Mouse (Mus musculus): ENCODE measurements around the gene Phf13.
"Not testable (repeated sequence)": the region's sequence is repeated elsewhere in the genome, so short reads cannot be mapped to it uniquely, and the experiment has no call there.

Gene Phf13

DNA sequence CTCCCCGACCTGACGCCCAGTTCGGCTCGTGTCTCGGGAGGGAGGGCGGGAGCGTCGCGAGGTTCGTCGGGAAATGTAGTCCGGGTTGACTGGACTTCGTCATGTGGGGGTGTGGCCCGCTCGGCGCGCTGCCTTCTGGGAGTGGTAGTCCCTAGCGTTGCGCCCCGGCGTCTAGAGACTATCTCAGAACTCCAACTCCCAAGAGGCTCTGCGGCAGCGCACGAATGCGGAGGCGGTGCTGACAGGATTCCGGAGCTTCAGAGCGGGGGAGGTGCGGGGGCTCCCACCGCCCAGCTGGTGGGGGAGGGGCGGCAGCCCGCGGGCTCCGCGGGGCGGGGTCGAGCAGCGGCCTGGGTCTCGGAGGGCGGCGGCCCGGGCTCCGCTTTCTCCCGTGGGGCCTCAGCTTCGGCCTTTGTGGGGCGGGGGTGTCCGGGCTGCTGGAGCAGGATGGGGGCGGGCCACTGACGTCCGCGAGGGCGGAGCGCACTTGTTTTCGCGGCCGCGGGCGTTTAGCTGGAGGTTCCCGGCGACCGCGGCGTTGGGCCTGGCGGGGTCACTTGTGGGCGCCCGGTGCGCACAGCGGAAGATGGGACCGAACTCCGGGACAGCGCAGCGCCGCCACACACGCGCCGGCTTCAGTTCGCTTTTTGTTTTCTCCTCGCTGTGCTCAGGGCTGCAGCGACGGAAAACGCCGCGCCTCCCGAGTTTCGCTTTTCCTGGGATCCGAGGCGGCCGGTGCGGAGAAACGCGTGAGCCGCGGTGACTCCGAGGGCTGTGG lies at the start of gene Phf13:
Gene Phf13 (minus strand): TSS at position 86 of the 778 bp plus-strand sequence.
- DNase-seq, result peak; percentile 100

DNA sequence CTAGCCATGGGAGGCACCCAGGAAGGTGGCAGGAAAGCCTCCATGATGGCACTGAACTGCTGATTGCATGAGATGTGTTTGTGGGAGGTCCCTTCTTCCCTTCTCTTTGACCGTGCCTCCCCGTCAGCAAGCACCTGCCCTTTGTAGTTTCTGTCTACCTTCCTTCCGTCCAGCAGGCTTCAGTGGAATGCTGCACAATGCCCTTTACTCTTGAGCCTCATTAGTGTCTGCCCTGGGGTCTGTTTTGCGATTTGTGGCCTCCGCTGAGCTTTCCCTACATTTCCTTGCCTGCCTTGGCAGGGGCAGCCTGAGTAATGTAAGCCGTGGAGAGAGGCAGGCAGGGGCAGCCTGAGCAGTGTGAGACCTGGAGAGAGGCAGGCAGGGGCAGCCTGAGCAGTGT lies 48.6 kb upstream of the Phf13 start:
- peak; percentile 50 for DNase-seq

DNA sequence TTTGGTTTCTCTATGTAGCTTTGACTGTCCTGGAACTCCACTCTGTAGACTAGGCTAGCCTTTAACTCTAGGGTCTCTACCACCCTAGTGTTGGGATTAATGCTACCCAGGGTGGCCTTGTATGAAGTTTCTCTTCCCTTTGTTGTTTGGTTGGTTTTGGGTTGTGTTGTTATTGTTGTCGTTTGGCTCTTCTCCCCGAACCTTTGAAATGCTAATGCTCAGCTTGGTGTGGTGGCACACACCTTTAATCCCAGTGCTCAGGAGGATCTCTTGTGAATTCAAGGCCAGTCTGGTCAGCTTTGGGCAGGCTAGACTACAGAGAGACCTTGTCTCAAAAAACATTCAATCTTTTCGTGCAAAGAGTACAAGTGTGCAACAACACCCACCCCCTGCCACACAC lies 47.1 kb upstream of the Phf13 start:
- DNase-seq, result no peak

DNA sequence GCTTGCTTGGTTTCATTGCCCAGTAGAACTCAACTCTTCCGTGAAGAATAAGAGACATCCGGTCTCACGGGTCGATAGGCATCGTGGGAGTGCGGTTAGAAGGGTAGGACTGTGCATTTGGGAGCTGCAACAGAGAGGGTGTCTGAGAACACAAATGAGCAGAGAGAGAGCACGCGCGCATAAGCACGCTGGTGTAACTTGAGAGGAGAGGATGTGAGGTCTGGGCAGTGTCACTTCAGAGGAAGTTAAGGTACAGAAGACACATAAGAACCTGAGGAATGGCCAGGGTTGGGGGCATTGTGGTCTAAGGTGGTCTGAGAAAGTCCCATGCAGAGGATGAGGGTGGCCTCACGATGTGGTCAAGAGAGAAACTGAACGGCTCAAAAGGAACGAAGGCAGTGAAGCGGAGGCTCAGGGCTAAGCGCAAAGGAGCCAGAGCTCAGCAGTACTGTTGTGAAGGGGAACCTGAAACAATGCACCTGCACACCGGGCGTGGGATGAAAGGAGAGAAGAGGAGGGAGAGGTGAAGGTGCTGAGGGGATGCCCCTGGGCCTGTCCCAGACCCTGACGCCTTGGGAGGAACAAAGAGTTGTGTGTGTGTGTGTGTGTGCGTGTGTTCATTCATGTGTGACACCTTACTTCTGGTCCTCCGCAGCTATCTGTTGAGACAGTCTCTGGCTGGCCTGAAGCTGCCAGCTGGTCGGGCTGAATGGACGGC lies 46.0 kb upstream of the Phf13 start:
- DNase-seq, result no peak

DNA sequence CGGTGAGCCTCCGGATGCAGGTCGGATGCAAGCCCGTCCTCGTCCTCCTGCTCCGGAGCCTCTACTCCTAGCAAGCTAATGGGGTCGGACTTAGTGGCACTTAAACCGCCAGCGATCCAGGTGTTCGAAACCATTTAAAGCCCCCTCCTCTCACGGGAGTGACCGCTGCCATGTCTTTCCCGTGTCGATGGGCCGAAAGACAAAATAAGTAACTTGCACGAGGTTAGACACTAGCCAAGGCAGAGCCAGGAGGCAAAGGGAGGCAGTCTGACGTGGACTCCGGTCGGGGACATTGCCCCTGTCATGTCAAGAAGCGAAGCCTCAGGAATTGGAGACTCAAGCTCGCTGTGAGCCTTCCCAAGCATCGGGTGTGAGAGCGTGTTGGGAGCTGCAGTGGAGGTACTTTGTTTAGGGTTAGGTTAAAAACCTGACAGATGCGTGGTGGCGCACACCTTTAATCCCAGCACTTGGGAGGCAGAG lies 43.8 kb upstream of the Phf13 start:
- no peak for DNase-seq

DNA sequence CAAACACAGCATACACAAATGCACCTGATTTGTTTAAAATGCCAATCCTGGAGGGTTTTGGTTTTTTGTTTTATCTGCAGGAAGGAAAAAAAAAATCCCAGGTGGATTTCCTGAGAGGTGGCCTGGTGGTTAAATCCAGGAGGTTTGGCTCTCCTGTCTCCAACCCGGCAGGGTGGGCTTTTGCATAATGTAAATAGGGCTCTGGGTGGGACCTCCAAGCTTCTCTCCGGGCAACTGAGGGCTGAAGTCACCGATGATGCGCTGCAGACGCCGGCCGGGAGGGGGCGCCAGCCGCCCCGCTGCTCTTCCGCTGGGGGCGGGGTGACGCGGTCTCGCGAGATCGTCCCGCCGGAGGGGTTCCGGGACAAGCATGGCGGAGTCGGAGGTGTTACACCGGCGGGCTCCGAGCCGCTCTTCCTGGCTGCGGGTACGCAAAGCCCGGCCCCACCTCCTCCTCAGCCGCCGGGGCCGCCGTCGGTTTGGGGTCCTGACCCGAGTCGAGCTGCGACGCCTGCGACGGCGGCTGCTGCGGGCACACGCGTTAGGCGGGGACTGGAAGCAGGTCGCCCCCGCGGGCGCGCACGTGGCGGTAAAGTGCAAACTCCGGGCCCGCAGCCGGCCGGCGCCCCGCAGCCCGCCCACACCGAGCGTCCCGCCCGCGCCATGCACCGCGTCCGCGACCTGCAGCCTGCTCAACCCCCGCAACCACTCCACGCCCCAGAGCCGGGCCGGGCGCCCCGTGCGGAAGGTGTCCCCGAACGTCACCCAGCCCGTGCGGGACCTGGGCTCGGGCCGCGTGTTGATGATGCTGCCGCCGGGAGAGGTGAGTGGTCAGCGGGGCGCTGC lies 43.1 kb upstream of the Phf13 start, which contains the start of gene Nol9:
Gene Nol9 (plus strand): TSS at position 337 of the 846 bp plus-strand sequence.
- DNase-seq, result peak; percentile 94

DNA sequence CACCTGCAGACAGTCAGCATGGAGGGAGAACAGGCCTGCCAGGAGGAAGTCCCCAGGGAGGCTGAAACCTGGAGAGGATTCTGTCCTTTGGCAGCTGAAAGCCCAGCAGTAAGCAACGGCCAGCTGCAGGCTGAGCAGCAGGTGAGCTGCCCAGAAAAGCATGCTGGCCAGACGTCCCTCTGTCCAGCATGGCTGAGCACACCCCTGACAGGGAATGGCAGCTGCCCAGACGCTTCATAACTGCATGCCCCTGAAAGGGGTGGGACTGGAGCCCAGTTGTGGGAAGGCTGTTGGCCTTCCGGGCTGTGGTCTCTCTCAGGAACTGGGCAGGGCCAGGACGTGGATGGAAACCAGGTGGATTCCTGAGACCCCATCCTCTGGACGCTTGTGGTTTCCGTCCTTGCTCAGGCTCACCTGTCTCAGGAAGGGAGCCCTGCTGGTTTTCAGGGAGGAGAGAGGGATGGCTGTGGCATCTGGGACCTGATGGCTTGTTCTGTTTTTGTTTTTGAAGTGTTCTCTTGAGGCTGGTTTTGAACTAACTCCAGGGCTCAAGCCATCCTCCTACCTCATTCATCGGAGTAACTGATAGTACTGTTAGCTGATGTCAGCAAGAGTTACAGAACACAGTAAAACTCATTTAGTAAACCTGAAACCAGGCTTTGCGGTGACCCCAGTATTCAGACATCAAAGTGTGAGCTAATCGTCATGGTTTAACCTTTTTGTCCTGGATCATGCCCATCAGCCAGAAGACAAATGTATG lies 42.3 kb upstream of the Phf13 start, which contains the start of gene Tas1r1:
Gene Tas1r1 (minus strand): TSS at position 344 of the 760 bp plus-strand sequence.
- no peak for DNase-seq

DNA sequence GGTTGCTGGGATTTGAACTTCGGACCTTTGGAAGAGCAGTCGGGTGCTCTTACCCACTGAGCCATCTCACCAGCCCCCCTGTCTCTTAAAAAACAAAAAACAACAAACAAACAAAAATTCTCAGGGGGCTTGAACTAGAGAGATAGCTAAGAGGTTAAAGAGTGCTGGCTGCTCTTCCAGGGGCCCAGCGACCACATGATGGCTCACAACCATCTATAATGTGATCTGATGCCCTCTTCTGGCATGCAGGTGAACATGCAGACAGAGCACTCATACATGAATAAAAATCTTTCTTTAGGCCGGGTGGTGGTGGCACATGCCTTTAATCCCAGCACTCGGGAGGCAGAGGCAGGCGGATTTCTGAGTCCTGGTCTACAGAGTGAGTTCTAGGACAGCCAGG lies 40.4 kb upstream of the Phf13 start:
- DNase-seq, result not testable (repeated sequence)

DNA sequence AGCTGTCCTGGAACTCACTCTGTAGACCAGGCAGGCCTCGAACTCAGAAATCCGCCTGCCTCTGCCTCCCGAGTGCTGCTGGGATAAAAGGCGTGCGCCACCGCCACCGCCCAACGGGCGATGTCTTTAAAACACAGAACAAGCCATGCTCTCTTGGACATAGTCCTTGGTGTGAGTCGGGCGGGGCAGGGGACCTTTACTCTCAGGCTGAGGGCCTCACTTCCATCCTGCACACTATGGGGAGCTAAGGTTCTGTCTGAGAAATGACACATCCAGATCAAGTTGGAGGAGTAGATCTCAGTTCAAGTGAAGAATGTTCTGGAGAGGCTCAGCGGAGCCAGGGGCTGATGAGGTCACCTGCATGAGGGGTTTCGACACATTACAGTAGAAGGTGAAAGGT lies 36.9 kb upstream of the Phf13 start:
- DNase-seq, result no peak

DNA sequence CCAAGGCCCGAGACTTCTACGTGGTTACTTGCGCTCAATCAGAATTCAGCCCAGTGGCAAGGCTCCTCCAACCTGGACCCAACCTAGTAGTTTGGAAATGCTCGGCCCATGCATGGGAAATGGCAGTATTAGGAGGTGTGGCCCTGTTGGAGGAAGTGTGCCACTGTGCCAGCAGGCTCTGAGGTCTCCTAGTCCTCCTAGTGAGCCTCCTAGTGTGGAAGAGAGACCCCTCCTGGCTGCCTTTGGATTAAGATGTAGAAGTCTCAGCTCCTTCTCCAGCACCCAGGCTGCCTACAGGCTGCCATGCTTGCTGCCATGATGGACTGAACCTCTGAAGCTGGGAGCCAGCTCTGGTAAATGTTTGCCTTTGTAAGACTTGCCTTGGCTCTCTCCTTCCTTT lies 33.9 kb upstream of the Phf13 start:
- no peak for DNase-seq

DNA sequence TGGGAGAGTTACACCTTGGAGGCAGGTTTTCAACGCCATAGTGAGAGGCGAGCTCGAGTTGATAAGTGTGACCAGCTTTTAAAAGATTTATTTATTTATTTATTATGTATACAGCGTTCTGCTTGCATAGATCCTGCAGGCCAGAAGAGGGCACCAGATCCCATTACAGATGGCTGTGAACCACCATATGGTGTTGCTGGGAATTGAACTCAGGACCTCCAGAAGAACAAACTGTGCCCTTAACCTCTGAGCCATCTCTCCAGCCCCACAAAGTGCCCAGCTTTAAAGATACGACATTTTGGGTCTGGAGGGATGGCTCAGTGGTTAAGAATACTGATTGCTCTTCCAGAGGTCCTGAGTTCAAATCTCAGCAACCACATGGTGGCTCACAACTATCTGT lies 33.0 kb upstream of the Phf13 start:
- DNase-seq, result no peak

DNA sequence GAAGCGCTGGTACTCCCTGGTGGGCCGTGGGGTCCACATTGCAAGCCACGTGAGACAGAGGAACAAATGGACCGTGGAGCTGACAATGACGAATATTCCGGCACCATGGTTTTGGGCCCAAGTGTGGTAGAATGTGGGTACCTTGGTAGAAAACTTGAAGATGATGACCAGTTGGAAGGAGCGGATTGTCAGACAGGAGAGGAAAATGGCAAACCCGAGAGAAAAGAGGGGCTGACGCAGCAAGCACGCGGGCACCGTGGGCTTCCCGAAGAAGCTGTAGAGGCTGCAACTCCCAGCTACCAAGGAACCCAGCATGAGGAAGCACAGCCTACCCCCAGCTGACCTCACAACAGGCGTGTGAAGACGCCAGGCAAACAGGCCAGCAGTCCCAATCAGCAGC lies 32.4 kb upstream of the Phf13 start:
- no peak for DNase-seq

DNA sequence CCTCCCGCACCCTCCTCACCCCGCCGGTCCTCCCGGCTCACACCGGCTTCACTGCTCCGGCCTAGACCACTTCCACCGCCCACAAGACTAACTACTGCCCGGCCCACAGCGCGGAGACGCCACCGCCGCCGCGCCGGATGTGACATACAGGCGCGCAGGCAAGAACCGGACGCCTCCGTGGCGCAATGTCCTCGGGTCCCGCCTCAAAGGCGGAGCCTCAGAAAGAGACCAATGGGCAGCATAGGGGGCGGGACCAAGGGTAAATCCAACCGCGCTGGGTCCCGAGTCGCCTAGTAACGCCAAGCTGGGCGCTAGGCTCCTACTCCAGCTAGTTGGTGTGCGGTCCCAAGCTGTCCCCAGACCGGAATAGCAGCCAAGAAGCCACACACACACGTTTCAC lies 31.5 kb upstream of the Phf13 start, which contains the start of gene Zbtb48:
Gene Zbtb48 (minus strand): TSS at position 148 of the 400 bp plus-strand sequence.
- DNase-seq, result peak; percentile 99

DNA sequence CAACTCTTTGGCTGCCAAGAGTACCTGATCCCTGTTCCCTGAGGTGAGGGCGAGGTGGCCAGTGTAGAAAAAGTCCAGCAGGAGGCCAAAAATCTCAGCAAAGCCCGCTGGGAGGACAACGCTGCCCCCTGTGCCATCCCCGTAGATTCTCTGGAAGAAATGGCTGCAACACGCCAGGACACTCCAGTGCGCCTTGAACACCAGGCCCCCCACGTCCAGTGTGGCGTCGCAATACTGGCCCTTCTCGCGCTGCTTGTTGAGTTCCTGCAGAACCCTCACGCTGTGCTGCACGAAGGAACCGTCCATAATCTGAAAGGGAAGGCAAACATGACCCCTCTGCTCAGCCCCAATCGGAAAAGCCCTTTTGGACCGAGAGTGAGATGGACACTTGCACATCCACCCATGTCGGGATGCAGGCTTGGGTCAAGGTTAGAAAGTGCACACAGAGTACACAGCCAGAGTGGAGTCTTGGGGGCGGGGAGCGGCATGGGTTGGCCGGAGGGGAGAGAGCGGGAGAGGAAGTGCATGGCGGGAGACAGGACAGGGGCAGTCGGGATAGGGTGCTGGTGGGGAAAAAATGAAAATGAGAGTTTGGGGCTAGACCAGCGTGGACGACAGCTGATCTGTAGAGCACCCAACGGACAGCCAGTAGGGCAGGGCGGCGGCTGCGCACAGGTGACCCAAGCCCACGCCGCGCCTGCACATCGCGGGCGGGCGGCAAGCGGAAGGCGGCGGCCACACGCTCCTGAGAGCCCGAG lies 30.9 kb upstream of the Phf13 start:
- DNase-seq, result no peak

DNA sequence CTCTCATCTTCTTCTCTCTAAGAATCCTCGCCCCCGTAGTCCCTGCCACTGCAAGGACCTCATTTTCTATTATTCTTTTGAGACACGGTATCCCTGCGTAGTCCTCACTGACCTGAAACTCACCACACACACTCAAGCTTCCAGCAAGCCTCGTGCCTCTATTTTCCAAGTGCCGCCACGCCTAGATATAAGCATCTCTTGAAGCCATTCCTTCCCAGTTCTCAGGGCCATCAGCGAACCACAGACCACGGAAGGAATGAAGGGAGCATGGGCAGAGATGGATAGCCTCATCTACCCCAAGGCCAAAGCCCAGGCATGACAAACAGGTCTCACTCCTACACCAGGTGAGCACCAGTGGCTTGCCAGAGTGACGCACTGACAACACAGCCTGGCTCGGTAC lies 28.5 kb upstream of the Phf13 start:
- DNase-seq, result no peak

DNA sequence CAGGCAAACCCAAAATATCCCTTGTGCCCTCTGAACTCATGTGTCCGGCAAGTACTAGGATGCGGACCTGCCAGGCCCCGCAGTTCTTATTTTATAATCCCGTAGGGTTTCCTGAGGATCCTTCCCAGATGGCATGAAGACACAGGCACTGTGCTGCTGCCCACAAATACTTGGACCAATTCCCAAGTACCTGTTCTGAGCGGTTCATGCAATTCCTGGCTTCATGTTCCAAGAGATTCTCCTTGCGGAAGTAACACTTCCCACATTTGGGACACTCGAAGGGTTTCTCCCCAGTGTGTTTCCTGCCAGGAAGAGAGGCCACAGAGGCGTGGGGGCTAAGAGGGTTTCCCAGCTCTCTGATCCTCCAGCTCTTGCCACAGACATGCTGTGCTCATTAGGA lies 26.4 kb upstream of the Phf13 start:
- no peak for DNase-seq

DNA sequence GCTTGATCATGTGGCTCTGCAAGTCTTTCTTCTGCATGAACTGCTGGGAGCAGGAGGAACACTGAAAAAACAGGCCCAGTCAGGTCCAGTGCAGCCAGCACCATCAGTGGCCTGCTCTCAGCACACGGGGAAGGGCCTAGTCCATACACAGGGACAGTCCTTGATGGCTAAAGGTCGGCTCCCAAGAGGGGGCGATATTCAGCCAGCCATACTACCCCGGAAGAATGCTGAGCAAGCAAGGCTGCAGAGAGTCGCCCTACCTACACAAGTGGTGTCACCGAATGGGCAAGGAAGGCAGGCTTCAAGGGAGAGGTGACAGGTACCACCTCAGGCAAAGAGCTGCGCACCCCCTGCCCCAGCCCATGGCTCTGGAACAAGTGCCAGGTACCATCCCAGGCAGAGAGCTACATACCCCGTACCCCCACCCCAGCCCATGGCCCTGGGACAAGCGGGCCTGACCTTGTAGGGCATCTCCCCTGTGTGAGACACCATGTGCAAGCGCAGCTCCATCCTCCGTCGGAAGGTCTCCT lies 25.6 kb upstream of the Phf13 start:
- DNase-seq, result no peak

DNA sequence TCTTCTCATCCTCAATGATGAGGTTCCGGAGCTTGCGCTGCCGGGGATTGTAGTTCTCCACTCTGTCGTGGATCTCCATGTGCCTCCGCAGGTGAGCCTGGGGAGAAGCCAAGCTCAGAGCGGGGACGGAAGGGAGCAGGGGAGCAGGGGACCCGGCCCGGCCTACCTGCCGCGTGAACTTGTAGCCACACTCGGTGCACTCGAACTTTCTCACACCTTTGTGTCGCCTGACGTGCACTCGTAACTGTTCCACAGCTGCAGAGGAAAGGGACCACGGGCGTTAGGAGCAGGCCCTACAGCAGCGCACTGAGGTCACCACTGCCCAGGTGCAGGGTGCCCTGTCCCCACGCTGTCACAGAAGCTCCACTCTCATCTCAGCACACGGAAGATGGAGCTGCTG lies 24.0 kb upstream of the Phf13 start:
- DNase-seq, result no peak

DNA sequence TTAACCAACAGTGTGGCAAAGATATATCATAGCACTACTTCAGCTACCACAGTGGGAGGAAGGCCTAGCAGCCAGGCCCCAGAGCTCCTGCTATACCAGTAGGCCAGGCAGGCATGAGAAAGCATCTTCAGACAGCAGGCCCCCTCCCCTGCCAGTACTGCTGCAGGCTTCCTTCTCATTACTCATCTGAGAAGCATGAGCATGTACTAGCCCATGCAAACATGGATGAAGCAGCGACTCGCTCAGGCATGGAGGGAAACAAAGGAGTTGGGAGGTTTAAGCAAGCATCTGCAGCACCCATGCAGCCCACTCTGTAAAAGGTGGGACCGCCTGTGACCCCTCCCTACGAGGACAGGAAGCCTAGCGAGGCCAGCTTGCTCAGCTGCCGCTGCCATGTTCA lies 23.0 kb upstream of the Phf13 start:
- no peak for DNase-seq

DNA sequence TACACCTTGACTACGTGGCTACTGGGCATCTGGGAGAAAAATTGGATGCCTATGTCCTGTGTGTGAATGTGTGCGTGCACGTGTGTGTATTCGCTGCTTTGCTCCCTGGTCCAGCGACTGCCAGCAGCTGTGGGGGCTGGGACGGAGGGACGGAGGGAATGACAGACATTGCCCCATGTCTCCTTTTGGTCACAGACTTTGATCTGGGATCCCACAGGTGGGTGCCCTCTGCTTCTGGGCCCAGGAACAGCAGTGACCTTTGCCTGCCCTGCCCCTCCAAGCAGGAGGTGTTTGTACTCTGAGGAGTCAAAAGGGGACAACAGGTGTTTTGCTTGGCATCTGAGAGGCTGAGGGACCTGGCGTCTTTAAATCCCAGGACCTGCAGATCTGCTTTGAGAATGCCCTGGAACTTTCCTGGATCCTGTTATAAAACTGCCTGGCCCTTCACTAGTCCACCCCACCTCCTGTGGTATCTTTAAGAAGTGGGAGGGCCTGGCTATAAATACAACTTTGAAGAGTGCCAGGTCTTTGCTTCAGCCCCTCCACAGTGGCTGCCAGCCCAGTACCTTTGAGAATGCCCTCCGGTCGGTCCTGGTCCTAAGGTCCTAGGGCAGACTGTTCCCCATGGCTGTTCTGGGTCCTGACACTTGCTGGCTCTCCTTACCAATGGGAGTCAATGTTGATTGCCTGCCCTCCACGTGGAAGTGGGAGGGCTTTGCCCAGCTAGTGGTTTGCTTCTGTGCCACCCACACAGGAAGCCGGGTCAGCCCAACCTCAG lies 17.2 kb upstream of the Phf13 start:
- DNase-seq, result peak; percentile 66

All from kidney, postnatal 14 days (tissue).